Mouse (Mus musculus) large intestine, adult 2 months (tissue): ENCODE data around the gene Micu1. TPM values are rescaled to one million over a fixed set of nuclear protein-coding genes. Genes with fewer than 3 reads are reported as not detected.
"Not testable (repeated sequence)": the region's sequence is repeated elsewhere in the genome, so short reads cannot be mapped to it uniquely, and the experiment has no call there.

Source experiments
- DNase-seq: peaks from one replicate; pipeline ENCODE4 v3.0.0-alpha.2; 2012; ENCODE audit warnings: low read depth, low spot score
- WGBS: fragments of 180-500 bp; shearing (Covaris S2); methylation state at CpG from one replicate; pipeline ENCODE4 v1.1.7; 2018; 5-methylcytosine and 5-hydroxymethylcytosine counted together
- polyA plus RNA-seq: library from polyadenylated mRNA; depleted of rRNA; stranded (reverse); fragments of >200 nt; gene quantifications from 2 replicates; pipeline ENCODE4 v1.2.3, GENCODE M21; 2012

Micu1 gene
- polyA plus RNA-seq, 1 experiment = 128 TPM

DNA sequence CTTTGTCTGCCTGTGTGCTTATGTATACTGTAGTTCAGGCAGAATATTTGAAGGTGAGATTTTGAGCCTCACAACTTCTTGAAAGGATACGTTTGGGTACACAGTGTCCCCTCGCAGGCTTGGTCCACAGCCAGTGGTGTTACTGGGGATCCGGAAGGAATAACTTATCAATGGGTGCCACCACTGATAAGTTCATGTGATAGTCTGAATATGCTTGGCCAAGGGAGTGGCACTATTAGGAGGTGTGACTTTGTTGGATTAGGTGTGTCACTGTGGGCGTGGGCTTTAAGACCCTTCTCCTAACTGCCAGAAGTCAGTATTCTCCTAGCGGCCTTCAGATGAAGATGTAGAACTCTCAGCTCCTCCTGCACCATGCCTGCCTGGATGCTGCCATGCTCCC lies 170.9 kb downstream of the Micu1 start:
- 49% methylated on average over 5 of the region's 5 CpGs for WGBS
- DNase-seq = no peak

DNA sequence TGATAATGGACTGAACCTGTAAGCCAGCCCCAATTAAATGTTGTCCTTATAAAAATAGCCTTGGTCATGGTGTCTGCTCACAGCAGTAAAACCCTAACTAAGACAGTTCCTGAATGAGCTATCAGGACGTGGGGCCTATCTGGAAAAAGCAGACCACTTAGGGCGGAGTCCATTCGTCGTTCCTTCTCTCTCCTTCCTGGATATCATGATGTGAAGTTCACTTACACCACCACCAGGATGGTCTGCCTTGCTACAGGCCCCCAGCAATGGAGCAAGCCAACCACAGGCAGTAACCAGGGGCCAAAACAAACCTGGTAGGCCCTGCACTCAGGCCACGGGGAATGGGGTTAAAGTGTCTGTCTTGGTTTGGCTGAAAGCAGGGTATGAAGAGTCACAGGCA lies 171.3 kb downstream of the Micu1 start:
- 52% methylated on average over 5 of the region's 5 CpGs for WGBS
- no peak for DNase-seq

DNA sequence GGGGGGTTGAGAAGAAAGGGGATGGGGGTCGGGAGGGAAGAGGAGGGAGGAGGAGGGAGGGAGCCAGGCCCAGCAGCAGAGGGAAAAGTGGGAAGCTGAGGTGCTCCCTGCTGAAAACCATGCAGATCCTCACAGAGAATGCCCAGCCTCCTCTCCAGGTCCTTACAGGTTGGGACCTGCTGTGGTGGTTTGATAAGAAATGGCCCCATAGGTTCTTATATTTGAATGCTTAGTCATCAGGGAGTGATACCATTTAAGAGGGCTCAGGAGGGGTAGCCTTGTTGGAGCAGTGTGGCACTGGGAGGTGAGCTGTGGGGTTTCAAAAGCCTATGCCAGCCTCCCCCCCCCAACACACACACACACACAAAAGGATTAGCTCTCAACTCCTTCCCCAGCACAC lies 173.1 kb downstream of the Micu1 start:
- DNase-seq = no peak
- WGBS = 58% methylated on average over 1 of the region's 1 CpGs

DNA sequence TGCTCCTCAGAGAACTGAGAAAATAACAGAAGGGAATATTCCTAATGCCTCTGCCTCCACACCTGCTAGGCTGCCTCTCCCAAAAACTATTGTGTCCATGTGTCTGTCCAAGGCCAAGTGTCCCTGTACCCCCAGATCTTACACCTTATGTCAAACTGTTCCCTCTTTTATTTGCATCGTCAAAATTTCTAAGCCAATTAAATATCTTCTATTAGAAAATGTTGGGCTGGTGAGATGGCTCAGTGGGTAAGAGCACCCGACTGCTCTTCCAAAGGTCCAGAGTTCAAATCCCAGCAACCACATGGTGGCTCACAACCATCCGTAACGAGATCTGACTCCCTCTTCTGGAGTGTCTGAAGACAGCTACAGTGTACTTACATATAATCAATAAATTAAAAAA lies 174.4 kb downstream of the Micu1 start:
- WGBS = 91% methylated on average over 4 of the region's 4 CpGs
- DNase-seq = not testable (repeated sequence)

DNA sequence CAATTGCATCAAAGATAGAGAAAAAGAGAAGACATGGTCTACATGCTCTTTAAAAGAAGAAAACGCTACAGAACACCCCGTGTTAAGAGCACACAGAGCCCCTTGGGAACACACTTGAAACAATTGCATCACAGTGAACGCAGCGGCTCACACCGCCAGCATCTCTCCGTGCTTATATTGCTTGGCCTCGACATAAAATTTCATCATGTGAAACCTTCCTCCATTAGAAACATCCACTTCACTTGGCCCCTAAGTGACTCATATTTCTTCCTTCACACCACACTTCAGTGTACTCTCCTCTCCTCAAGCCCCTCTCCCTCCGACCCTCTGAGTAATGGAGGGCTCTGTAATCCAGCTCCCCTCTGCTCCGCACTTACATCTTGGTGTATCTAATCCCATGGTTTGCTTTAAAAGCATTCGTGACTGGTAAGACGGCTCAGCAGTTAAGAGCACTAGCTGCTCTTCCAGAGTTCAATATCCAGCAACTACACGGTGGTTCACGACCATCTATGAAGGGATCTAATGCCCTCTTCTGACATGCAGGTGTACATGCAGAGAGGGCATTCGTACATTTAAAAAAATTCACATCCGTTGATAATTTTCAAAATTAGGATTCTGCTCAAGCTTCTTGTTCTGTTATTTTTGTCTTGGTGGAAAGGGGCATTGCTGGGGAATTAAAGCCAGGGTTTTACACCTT lies 175.3 kb downstream of the Micu1 start:
- no peak for DNase-seq
- 74% methylated on average over 15 of the region's 15 CpGs for WGBS

DNA sequence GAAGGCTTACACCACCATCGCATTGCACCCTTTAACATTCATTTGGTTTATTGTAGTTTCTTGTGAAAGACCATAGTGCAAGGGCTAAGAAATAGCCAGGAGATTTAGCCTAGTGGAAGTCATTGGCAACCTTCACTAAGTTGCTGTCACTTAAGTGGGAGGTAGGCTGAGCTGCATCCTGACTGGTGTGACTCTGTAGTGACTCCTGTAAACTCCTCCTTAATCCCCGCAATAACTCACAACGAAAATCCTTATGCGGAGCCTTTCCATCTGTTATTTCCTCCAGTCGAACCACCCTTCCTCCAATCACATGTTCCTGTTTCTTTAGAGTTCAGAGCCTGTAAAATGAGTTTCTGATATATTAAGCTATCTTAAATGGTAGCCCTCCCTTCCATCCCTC lies 176.5 kb downstream of the Micu1 start:
- DNase-seq = no peak
- 6% methylated on average over 5 of the region's 5 CpGs for whole genome bisulfite sequencing

DNA sequence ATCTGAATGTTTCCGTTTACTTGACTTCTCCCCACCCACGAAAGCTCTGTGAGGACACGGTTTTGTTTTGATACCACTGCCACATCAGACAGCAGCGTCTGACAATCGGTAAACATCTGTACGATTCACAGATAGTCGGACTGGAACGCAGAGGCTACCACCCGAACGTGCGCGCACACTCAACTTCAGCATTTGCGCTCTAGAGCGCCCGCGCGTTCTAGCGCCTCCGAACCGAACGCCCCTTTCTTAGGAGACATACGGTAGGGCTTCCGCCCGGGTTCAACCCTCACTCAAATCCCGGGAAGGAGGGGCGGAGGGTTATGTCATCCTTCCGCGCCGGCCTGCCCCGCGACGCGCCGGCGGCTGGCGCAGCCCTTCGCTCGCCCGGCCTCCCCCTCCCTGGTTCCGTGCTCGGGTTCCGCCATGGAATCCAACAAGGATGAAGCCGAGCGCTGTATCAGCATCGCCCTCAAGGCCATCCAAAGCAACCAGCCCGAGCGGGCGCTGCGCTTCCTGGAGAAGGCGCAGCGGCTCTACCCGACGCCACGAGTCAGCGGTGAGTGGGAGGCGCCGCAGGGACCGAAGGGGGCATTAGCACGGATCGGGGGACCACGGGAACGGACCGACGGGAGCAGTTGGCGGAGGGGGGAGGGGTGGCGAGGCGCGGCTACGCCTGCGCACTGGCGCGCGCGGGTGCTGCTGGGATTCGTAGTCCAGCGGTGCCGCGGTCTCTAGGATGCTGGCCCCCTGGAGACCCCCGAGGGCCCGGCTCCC lies 177.2 kb downstream of the Micu1 start, which contains the start of gene Dnajb12:
Gene Dnajb12, plus strand, starts transcription at position 302 of the 774 bp plus-strand sequence.
- WGBS = under 1% methylated on average over 80 of the region's 80 CpGs
- peak; percentile 85 for DNase-seq

DNA sequence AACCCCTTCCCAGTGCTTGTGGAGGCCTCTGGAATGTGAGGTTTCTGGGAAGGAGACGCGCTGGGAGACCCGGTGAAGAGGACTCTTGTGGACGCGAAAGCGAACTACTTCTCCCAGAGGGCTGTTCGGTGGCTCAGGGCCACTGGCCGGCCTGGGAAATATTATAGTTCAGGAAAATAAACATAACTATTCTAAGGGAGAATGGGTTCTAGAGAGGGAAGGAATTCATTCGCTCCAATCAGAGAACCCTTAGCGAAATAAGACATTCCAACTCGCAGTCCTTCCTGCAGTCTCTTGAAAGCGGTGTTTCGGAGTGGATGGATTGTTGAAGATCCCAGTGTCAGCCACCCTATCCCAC lies 177.7 kb downstream of the Micu1 start:
- peak; percentile 47 for DNase-seq
- WGBS = under 1% methylated on average over 13 of the region's 13 CpGs

DNA sequence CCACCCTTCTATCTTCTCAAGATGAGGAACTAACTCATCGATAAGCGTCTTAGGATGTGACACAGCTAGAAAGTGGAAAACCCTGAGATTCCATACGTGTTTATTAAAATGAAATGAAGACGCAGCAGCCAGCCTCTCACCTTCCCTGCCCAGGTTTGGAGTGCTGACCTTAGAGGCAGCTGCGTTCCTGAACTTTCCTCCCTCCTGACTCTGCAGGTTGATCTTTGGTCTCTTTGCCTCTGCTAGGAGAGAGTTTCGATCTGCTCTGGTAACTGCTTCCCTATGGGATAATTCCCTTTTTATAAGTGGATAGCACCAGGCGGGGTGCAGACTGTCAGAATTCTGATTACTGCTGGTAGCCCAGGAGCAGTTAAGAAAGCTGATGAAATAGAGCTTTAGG lies 178.6 kb downstream of the Micu1 start:
- DNase-seq = peak; percentile 37
- 40% methylated on average over 7 of the region's 7 CpGs for WGBS

DNA sequence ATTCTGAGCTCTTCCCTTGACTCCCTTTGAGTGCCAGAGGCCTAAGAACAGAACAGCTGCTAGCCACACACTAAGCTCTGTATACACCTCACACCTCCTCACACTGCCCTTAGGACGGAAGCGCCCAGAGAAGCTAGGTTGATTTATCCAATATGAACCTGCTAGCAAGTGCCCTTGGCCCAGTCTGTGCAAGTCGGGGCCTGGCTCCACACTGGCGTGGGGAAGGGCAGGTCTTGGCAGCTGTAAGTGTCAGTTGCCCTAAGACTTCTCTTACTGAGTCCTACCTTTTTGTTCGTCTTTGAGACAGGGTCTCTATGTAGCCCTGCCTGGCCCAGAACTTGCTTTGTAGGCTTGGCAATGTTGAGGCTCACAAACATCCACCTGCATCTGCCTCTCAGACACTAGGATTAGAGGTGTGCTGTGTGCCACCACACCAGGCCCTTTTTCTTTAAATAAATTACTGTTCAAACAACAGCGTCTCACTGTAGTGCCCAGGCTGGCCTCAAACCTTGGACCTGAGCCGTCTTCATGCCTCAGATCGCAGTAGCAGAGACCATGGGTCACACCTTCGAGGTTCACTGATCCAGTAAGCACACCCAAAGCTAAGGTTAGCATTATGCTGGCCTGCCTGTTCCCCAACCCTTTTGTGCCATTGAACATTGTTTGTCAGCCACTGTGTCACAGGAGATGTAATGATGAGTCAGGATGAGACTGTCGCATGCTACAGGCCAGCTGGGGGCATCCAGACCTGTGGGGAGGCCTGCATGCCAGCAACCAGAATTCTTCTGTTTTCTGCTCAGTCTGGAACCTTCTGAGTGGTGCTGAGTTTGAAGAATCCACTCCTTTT lies 182.3 kb downstream of the Micu1 start:
- 75% methylated on average over 10 of the region's 10 CpGs for WGBS
- no peak for DNase-seq

DNA sequence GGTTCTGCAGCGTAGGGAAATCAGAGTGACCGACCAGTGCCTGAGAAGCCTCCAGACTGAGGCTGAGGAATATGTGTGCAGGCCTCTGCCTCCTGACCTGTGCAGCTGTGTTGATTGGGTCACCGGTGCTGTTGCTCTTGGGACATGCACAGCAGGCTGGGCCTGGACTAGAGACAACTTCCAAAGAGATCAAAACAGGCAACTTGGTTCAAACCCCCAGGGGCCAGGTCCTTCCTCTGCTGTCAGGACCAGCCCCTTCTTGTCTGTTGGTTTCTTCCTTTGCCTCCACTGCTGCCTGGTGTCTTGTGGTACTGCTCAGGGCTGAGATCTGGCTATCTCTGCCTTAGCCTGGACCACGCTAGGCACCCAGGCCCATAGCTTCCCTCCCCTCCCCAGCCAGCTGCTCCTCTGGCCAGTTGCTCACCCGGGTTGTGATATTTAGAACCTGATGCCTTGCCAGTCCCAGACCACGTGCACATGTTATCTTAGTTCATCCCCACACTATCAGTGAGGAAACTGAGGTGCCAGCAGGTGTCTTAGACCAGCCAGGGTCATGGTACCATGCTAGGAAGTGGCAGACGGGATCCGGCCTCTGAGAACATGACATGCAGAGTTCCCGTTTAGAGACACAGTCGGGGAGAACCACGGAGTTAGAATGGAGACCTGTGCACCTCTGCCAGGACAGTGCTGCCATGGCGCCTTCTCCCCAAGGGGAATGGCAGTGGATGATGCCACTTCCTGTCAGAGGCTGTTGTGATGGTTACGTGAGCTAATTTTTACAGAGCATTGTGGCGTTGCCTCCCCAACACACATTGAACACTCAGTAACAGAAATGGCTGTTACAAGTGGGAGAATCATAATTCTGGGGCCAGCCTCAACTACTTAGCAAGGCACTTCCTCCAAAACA lies 183.2 kb downstream of the Micu1 start:
- WGBS = 81% methylated on average over 14 of the region's 14 CpGs
- DNase-seq = no peak

DNA sequence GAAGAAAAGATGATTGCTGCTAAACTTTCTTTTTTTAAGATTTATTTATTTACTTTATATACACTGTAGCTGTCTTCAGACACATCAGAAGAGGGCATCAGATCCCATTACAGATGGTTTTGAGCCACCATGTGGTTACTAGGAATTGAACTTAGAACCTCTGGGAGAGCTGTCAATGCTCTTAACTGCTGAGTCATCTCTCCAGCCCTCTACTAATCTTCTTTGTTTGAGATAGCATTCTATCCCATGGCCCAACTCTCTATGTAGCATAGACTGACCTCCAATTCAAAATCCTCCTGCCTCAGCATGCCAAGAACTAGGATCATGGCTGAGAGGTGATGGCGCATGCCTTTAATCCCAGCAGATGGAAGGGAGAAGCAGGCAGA lies 183.8 kb downstream of the Micu1 start:
- no peak for DNase-seq
- 91% methylated on average over 1 of the region's 1 CpGs for WGBS

DNA sequence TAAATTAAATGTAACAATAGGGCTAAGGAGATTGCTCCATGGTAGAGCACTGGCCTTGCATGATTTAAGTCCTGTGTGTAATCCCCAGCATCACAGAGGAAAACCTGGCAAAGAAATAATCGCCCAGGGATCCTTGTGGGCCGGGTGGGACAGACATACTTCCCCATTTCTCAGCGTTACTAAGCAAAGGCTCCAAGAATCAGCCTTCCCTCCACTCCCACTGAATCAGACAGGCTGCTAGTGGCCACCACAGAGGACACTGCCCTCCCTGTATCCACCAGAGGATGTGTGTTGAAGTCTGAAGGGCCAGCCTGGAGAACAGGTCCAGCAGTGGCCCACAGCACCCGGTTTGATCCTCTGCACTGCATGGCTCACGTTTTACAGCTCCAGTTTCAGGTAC lies 185.2 kb downstream of the Micu1 start:
- WGBS = 80% methylated on average over 5 of the region's 5 CpGs
- no peak for DNase-seq

DNA sequence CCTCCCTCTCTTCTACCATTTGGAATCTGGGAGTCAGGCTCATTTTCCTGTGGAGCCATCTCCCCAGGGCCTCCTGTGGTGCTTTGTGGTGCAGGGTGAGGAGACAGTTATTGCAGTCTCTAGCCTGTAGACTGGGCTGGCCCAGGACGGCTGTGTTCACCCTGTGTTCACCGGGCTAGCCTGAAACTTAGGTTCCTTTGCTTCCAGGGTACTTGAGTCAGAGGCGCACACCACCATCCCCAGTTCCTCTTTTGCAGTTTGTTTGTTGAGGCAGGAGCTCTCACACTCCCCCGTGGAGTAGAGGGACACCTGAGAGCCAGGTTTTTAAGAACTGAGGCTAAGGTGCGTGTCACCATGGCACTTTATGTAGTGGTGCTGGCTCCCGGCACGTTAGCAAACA lies 187.1 kb downstream of the Micu1 start:
- 80% methylated on average over 7 of the region's 7 CpGs for WGBS
- no peak for DNase-seq

DNA sequence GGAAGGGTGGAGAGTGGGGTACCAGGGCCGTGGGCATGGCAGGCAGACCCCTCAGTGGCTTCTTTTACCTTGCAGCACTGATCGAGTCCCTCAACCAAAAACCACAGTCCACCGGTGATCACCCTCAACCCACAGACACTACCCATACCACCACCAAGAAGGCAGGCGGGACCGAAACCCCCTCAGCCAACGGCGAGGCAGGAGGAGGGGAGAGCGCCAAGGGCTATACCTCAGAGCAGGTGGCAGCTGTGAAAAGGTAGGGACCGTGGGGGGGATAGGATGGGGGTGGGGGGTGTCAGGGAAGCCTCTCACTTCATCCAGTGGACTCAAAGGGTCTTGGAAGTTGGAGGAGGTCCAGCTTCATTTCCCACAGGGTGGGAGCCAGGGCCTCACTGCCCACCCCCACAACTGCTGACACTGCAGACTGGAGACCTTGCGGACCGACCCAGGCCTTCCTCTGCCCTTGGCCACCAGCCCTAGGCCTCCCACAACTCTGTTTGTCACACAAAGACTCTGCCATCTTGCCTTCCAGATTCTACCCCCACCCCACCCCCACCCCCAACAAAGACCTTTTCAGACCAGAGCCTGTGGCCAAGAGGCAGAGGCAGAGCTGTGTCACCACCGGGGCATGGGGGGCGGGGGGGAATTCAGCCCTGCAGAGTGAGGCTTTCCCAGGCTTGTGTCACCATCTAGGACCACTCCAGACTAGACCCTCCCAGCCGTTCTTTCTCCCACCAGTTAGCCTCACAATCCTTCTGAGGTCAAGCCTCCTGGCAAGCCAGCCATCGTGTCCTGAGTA lies 187.9 kb downstream of the Micu1 start:
- 84% methylated on average over 15 of the region's 15 CpGs for WGBS
- DNase-seq = no peak

DNA sequence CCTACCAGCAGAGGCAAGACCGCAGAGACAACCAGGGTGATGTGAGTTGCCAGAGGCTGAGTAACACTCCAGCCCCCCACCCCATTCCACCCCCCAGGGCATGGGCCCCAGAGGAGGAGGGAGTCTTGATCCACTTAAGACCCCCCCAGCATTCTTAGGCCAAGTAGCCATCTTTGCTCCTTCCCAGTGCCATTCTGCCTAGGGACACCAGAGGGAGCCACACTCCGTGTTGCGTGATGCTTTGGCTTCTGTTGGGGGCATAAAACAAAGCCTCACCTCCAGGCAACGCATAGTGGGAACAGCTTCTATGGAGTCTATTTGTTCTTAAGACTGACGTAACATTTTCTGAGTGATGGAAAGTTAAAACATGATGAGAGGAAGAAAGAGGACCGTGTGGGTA lies 190.7 kb downstream of the Micu1 start:
- no peak for DNase-seq
- WGBS = 42% methylated on average over 6 of the region's 6 CpGs

DNA sequence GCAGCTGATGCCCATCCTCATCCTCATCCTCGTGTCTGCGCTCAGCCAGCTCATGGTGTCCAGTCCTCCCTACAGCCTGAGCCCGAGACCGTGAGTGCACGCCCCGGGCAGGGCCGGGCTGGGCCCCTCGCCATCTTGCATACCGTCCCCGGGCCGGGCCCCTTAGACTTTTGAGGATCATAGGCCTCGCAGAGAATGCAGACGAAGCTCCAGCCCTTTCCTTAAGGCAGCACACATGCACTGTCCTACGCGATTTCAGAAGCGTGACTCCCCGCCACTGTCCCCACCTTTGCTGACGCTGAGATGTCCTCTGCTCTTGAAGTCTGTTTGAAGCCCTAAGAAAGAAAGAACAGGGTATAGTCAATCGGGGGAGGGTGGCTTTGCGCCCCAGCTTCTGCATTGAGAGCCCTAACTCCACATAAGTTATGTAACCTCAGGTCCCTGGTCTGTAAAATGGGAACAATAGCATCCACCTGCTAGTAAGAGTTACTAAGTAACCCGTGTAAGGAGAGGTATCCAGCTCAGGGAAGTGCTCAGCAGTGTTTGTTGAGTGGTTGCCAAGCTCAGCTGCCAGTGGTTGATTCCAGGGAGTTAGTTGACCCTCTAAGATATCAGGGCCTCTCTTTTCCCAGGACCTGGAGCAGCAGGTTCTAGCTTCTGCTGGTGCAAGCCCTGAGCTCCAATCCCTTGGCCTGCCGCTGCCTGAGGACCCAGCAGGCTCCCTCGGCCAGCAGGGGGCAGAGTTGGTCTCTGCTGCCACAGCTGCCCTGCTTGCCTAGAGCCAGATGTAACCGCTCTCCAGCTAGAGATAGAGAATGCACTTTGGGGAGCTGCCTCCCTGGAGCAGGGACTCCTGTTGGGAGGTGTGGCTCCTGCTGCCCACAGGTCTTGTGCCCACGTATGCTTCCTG lies 192.2 kb downstream of the Micu1 start:
- DNase-seq = no peak
- 73% methylated on average over 25 of the region's 25 CpGs for WGBS
